Mouse (Mus musculus) bone marrow macrophage, adult 2 months (primary cell): ENCODE measurements around the gene Dnah7c.

Experiments
- CTCF ChIP-seq: IDR thresholded peaks from 2 replicates; pipeline ENCODE4 v1.5.1; 2012; ENCODE audit warnings: low read depth, mild to moderate bottlenecking, low read length, moderate library complexity
- POLR2A ChIP-seq: IDR thresholded peaks from 2 replicates; pipeline ENCODE4 v1.6.1; 2012; ENCODE audit warnings: mild to moderate bottlenecking, low read depth, low read length, borderline replicate concordance

DNA sequence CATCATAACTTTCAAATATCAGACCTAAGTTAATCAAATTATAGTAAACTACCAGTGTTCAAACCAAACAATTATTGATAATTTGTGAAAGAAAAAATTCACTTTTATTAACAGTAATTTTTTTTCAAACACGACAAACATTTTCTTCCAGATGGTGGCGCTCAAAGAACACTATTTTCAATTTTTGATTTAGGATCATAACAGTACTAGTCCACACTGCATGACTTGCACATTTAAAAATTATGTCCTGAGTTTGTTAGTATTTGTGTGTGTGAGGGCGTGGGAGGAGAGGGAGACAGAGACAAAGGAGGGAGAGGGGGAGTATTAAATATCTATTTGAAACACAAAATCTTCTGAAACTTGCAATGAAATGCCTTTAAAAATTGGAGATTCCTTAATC is 155.0 kb downstream of the Dnah7c start:
- TF ChIP-seq POLR2A: no peak
- TF ChIP-seq CTCF: no peak
